Mouse (Mus musculus) lung, postnatal 0 days (tissue): ENCODE measurements around the gene Cyren. TPM values are rescaled to one million over a fixed set of nuclear protein-coding genes. Genes with fewer than 3 reads are reported as not detected.

Experiments
- ATAC-seq: fragments of 200-750 bp; cut with Nextera tagmentation; 2 replicates; pipeline ENCODE4 v1.8.0; 2017; ENCODE audit warnings: moderate library complexity
- DNase-seq: peaks from one replicate; pipeline ENCODE4 v3.0.0-alpha.2; 2016; ENCODE audit warnings: low spot score
- H3K27ac ChIP-seq: fragments of 300-500 bp; sonication (generic); 2 replicates; pipeline ENCODE4 v1.5.1; 2014; ENCODE audit warnings: antibody characterized with exemption, mild to moderate bottlenecking, low read length, mixed read lengths
- H3K27me3 ChIP-seq: fragments of 300-500 bp; sonication (generic); replicated peaks from 2 replicates; pipeline ENCODE4 v1.6.1; 2014; ENCODE audit warnings: low read length, mixed read lengths; ENCODE audit not compliant: insufficient read depth
- H3K36me3 ChIP-seq: fragments of 300-500 bp; sonication (generic); 2 replicates; pipeline ENCODE4 v1.6.1; 2014; ENCODE audit warnings: low read length, mixed read lengths; ENCODE audit not compliant: insufficient read depth
- H3K4me1 ChIP-seq: fragments of 300-500 bp; sonication (generic); 2 replicates; pipeline ENCODE4 v1.6.1; 2014; ENCODE audit warnings: antibody characterized with exemption, low read depth, low read length, mixed read lengths; ENCODE audit not compliant: insufficient read depth
- H3K4me2 ChIP-seq: fragments of 300-500 bp; sonication (generic); replicated peaks from 2 replicates; pipeline ENCODE4 v1.6.1; 2014; ENCODE audit warnings: low read depth, mild to moderate bottlenecking, low read length, moderate library complexity, mixed read lengths
- H3K4me3 ChIP-seq: fragments of 300-500 bp; sonication (generic); 2 replicates; pipeline ENCODE4 v1.5.1; 2014; ENCODE audit warnings: low read depth, low read length
- H3K9ac ChIP-seq: fragments of 300-500 bp; sonication (generic); replicated peaks from 2 replicates; pipeline ENCODE4 v1.6.1; 2014; ENCODE audit warnings: low read depth, mild to moderate bottlenecking
- H3K9me3 ChIP-seq: fragments of 300-500 bp; sonication (generic); 2 replicates; pipeline ENCODE4 v1.6.1; 2016; ENCODE audit warnings: low read length, mixed read lengths
- CTCF ChIP-seq: IDR thresholded peaks from 2 replicates; pipeline ENCODE4 v1.5.1; 2016; ENCODE audit warnings: antibody characterized with exemption, mild to moderate bottlenecking
- EP300 ChIP-seq: IDR thresholded peaks from 2 replicates; pipeline ENCODE4 v1.6.1; 2016; ENCODE audit warnings: antibody characterized with exemption, mild to moderate bottlenecking, control low read depth
- WGBS: fragments of 180-500 bp; shearing (Covaris S2); extraction: QIAGEN DNeasy Blood & Tissue Kit; methylation state at CpG from one replicate; pipeline ENCODE4 v1.1.7; 2014; 5-methylcytosine and 5-hydroxymethylcytosine counted together
- polyA plus RNA-seq: library from polyadenylated mRNA; unstranded; fragments of >200 nt; fragmentation: Nextera tagmentation; extraction: Ambion mirVana; gene quantifications from 2 replicates; pipeline ENCODE4 v1.2.1, GENCODE M21; 2015

Gene Cyren
- polyA plus RNA-seq, 1 experiment from 2014 or later, result 12.6 TPM

DNA sequence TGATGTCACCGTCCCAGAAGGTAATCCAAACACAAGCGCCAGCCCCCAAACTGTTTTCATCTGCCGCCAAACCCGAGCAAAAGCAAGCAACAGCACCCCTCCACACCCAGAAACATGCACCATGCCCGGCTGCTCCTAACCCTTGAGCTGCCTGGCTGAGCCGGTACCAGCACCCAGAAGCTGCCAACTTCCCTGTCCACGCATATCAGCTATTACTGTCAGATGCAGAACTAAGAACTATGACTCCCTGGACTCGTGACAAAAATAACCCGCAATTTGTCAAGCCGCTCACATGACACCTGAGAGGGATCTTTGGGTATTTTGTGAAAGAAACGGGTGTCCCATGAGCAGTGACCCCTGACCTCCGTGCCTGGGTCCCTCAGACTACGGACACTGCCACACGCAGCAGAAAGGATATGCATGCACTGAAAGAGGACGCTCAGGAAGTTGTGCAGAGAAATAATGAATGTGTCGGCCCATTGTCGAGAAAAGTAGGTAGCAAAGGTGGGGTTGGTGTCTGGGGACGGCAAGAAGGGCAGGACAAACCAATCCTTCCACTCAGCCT, 29.9 kb upstream of the Cyren start:
- 75% methylated on average over 18 of the region's 18 CpGs for WGBS
- DNase-seq, result no peak
- no peak for TF ChIP-seq CTCF
- no peak for TF ChIP-seq EP300
- no peak for ATAC-seq
- no peaks in the 10 kb centered on the region for H3K9me3 ChIP-seq
- no peak overlapping the region for H3K4me3 ChIP-seq
- H3K27me3 ChIP-seq, result no peaks in the 10 kb centered on the region
- peaks cover 7% of the 10 kb centered on the region; the same call in 1 of the 2 replicates for H3K36me3 ChIP-seq
- no peak overlapping the region for H3K9ac ChIP-seq
- no peak overlapping the region for H3K27ac ChIP-seq
- H3K4me1 ChIP-seq, result peaks cover 17% of the 10 kb centered on the region; the same call in 1 of the 2 replicates
- H3K4me2 ChIP-seq, result no peak overlapping the region

DNA sequence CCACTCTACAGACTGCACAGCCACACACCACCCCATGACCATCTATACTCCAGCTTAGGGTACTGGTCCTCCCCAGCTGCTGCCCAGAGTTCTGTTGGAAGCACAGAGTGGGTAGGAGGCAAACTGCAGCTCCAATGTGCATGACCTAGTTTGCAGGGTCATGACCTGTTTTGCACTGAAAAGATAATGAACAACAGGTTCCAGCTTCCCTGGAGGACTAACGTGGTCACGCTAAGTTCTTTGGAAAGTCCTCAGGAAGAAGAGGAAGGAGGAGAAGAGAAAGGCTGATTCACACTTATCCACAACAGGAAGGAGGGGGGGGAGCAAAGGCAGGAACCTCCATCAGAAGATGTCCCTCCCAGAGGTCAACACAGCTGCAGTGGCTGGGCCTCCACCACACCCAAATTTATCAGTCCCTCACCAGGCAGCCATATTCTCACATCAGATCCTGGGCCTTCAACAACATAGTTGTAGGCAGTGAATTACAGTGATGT, 29.3 kb upstream of the Cyren start:
- WGBS, result 63% methylated on average over 2 of the region's 2 CpGs
- H3K27me3 ChIP-seq, result no peaks in the 10 kb centered on the region
- ATAC-seq, result no peak
- no peak overlapping the region for H3K4me3 ChIP-seq
- H3K4me1 ChIP-seq, result peaks cover 17% of the 10 kb centered on the region; the same call in 1 of the 2 replicates
- H3K9ac ChIP-seq, result no peak overlapping the region
- H3K4me2 ChIP-seq, result no peak overlapping the region
- TF ChIP-seq CTCF (no peak), EP300 (no peak)
- no peak for DNase-seq
- no peaks in the 10 kb centered on the region for H3K9me3 ChIP-seq
- 0 out of 2 replicates have a peak overlapping the region, but pooled peaks have one; percentile 9 for H3K27ac ChIP-seq
- H3K36me3 ChIP-seq, result peaks cover 7% of the 10 kb centered on the region; the same call in 1 of the 2 replicates

DNA sequence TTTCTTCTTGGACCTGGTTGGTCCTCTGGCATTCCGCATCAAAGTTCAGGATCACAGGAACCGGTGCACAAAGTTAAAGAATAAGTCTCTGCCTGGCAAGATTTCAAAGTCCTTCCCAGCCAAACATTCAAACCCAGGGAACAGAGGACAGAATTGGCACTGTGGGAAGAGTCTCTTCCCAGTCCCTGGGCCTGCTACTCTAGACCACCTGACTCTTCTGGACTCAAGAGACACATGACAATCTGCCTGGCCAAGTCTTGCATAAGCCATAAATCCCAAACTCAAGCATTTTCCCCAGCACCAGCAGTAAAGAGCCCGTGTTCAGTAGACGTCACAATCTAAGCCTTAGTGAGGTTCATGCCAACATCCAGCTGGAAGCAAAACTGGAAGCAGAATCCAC, 28.8 kb upstream of the Cyren start:
- TF ChIP-seq EP300 (no peak), CTCF (no peak)
- DNase-seq, result peak; percentile 33
- H3K27ac ChIP-seq, result 0 out of 2 replicates have a peak overlapping the region, but pooled peaks have one; percentile 9
- no peak overlapping the region for H3K9ac ChIP-seq
- H3K4me2 ChIP-seq, result no peak overlapping the region
- H3K4me3 ChIP-seq, result no peak overlapping the region
- peaks cover 7% of the 10 kb centered on the region; the same call in 1 of the 2 replicates for H3K36me3 ChIP-seq
- H3K4me1 ChIP-seq, result peaks cover 17% of the 10 kb centered on the region; the same call in 1 of the 2 replicates
- no peaks in the 10 kb centered on the region for H3K9me3 ChIP-seq
- WGBS, result 54% methylated on average over 4 of the region's 4 CpGs
- ATAC-seq, result no peak
- H3K27me3 ChIP-seq, result no peaks in the 10 kb centered on the region

DNA sequence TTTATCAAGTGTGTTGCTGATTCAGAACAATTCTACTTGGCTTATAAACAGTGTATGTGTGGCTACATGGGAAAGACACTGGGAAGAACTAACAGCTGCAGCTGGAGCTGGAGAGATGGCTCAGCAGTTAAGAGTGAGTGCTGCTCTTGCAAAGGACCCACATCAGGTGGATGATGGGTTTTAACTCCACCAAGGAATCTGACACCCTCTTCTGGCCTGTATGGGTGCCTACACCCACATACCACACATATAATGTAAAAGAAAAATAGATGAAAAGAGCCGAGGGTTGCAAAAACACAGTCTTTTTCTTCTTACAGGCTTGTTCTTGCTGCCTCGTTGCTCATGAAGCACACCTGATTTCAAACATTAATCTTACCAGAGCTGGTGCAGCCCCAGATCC, 28.3 kb upstream of the Cyren start:
- Histone ChIP-seq H3K27me3 (no peaks in the 10 kb centered on the region), H3K9me3 (no peaks in the 10 kb centered on the region), H3K36me3 (peaks cover 7% of the 10 kb centered on the region; the same call in 1 of the 2 replicates), H3K4me3 (no peak overlapping the region), H3K4me2 (no peak overlapping the region), H3K27ac (0 out of 2 replicates have a peak overlapping the region, but pooled peaks have one; percentile 9), H3K4me1 (peaks cover 17% of the 10 kb centered on the region; the same call in 1 of the 2 replicates), H3K9ac (no peak overlapping the region)
- WGBS, result 44% methylated on average over 2 of the region's 2 CpGs
- ATAC-seq, result no peak
- DNase-seq, result peak; percentile 35
- TF ChIP-seq CTCF (peak; percentile 50), EP300 (no peak)

DNA sequence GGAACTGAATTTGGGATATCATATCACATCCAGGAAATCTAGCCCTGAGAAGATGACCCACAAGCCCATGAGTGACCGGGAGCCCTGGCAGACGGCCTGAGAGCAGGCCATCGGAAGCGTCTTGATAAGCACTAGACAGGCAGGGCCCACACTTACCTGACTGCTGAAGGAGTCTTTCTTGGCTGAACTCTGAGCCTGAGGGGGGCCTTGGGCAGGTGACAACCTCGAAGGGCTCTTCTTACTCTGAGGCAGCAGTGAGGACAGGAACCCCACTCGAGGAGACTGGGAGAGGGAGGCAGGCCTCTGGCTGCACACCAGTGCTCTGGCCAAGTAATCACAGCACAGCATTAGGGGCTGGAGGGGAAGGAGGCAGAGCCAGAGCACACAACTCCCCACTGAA, 26.5 kb upstream of the Cyren start:
- H3K4me2 ChIP-seq, result 0 out of 2 replicates have a peak overlapping the region, but pooled peaks have one; percentile 8
- H3K36me3 ChIP-seq, result peaks cover 7% of the 10 kb centered on the region; the same call in 1 of the 2 replicates

DNA sequence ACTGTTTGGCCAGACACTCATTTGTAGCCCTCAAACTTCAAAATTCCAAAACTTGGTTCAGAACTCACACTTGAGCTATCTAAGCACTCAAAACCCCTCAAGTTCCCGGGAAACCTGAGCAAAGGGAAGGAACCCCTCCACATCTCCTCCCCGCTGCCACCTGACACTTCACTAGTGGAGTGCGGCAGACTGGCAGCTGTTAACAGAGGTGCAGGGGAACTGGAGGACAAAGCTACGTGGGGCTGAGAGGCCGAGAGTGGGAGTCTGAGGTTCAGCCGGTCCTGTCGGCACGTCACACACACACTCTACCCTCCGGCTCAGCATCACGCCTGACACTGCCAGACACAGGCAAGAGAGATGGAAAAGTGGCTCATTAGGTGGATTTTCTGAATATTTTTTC, 26.0 kb upstream of the Cyren start:
- Histone ChIP-seq H3K4me2 (0 out of 2 replicates have a peak overlapping the region, but pooled peaks have one; percentile 8), H3K4me1 (peaks cover 9% of the 10 kb centered on the region; the same call in 1 of the 2 replicates), H3K9me3 (no peaks in the 10 kb centered on the region), H3K36me3 (peaks cover 7% of the 10 kb centered on the region; the same call in 1 of the 2 replicates), H3K27ac (peak overlapping the region; percentile 79), H3K9ac (0 out of 2 replicates have a peak overlapping the region, but pooled peaks have one; percentile 16), H3K4me3 (no peak overlapping the region), H3K27me3 (no peaks in the 10 kb centered on the region)
- DNase-seq, result peak; percentile 86
- peak; percentile 88 for ATAC-seq
- TF ChIP-seq EP300 (peak; percentile 76; the same call in 1 of the 2 replicates), CTCF (no peak)
- WGBS, result 46% methylated on average over 10 of the region's 10 CpGs

More for the DNA sequence above, 26.5 kb upstream of the Cyren start:
- peak; percentile 68 for DNase-seq
- Histone ChIP-seq H3K9me3 (no peaks in the 10 kb centered on the region), H3K27ac (peak overlapping the region; percentile 79), H3K4me3 (no peak overlapping the region), H3K4me1 (peaks cover 9% of the 10 kb centered on the region; the same call in 1 of the 2 replicates), H3K27me3 (no peaks in the 10 kb centered on the region), H3K9ac (0 out of 2 replicates have a peak overlapping the region, but pooled peaks have one; percentile 16)
- TF ChIP-seq CTCF (no peak), EP300 (0 out of 2 replicates have a peak, but pooled peaks have one; percentile 6)
- 37% methylated on average over 6 of the region's 6 CpGs for WGBS
- ATAC-seq, result peak; percentile 68
